Mouse (Mus musculus): ENCODE results near the gene Capza1. TPM values are rescaled to one million over a fixed set of nuclear protein-coding genes. Genes with fewer than 3 reads are reported as not detected.
"Not testable (repeated sequence)": the region's sequence is repeated elsewhere in the genome, so short reads cannot be mapped to it uniquely, and the experiment has no call there.

Capza1 gene
- total RNA-seq (2021), result 101 and 105 TPM in 2 replicates
- long read RNA-seq, experiment 1, transcript Capza1-201 (10 exons, 3,193 nt), result major isoform, 48 of 59 reads
- long read RNA-seq, experiment 1, partial matches to known transcripts, result 2 of 59 reads
- long read RNA-seq, experiment 1, other reads (novel, unspliced or antisense), result 9 of 59 reads
- long read RNA-seq, experiment 2, transcript Capza1-201 (10 exons, 3,193 nt), result major isoform, 26 of 34 reads
- long read RNA-seq, experiment 2, partial matches to known transcripts, result 5 of 34 reads
- long read RNA-seq, experiment 2, other reads (novel, unspliced or antisense), result 3 of 34 reads

DNA sequence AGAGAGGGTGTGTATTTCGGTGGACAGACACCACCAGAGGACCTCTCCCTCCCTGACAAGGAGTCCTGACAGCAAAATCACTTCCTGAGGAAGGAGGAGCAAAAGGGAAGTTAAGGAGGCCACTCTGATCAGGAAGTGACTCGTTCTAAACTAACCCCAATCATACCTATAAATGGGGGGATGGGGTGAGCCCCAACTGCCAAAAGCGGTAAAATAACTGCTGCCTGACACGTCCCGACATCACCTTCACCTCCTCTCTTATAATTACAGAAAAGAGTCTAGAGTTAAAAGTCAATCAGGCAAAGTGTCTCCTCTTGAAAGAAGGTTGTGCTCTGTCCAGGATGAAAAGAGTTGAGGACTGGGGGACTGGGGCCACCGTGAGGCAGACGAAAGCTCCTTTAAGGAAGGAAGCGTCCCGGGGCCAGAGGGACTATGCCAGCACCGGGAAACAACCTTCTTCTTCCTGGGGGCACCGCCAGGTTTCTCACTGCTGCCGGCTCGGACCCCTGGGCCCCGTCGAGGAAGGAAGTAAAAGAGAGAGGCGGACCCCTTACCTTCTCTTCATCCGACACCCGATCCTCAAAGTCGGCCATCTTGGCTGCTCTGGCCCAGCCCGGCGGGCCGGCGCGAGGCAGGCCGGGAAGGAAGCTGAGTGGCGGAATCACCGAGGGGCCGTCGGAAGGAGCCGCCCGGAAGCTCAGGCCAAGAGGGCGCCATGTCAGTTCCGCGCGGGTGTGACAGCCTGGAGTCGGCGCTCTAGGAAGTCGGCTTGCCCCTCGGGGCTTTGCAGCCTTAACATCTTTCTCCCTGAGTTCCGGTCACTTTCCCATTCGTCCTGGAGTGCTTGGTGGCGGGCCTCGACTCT lies at the start of gene Capza1, which contains the start of gene St7l:
Gene Capza1 (minus strand): TSS at position 720 of the 865 bp plus-strand sequence.
Gene St7l (plus strand): TSS at position 220 of the 865 bp plus-strand sequence.
- DNase-seq, result peak; percentile 95

DNA sequence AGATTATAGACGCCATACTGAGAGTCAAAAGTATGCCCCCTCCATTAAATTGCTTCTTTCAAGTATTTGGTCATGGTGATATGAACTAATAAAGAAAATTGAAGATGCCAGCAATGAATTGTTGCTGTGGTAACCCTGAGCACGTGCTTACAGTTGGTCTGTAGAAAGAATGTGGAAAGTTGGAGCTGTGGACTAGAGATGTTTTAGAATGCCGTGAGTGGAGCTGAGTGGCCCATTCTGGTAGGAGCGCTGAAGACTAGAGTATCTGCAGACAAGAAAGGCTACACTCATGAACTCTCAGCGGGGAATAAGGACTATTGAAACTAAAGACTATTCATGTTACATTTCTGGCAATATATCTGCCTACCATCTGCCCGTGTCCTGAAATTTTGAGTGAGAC lies 44.9 kb upstream of the Capza1 start:
- DNase-seq, result no peak

- no peak for DNase-seq
Observed at GRCm38 (mm10) chr3:104906007-104906406, 41.7 kb upstream of the Capza1 start.

- DNase-seq, result no peak
Observed at GRCm38 (mm10) chr3:104905389-104905788, 41.1 kb upstream of the Capza1 start.

DNA sequence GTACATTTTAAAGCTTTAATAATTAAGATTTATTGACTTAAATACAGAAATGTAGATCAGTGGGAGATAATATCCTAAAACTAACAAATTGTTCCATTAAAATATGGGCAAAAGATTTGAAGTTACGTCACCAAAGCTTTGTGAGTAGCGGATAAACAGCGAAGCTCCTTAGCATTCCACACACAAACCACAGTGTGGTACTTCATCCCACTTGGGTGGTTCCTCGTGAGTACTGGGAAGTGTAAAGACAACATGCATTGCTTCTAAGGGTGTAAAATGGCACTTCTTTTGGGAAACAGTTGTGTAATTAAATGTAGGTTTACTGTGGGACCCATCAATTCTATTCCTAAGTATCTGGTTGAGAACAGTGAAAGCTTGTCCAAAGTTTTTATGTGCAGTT lies 36.8 kb upstream of the Capza1 start:
- DNase-seq, result no peak

DNA sequence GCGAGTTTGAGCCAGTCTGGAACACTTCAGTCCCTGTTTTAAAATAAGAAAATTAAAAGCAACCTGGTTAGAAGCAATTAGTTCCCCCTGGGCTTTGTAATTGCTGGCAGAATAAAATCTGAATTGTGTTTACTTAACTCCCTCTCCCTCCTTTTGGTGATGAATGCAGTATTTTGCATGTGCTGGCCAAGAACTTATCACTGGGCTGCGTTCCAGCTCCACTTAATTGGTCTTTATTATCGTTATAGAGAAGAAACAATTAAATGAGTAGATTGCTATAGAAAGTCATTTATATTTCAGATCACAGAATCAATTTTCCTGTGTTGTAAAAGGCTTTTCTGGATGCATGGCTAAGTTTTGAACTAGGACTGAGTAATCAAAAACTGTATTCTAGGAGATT lies 31.8 kb upstream of the Capza1 start:
- no peak for DNase-seq

GRCm38 (mm10) chr3:104888585-104888984 lies 24.3 kb upstream of the Capza1 start:
- DNase-seq, result no peak

GRCm38 (mm10) chr3:104869611-104870010 lies 5.3 kb upstream of the Capza1 start:
- DNase-seq, result no peak

- not testable (repeated sequence) for DNase-seq
Observed at GRCm38 (mm10) chr3:104866674-104867073, 2.4 kb upstream of the Capza1 start.

- DNase-seq, result no peak
Observed at GRCm38 (mm10) chr3:104865341-104865788, 1.1 kb upstream of the Capza1 start.

DNA sequence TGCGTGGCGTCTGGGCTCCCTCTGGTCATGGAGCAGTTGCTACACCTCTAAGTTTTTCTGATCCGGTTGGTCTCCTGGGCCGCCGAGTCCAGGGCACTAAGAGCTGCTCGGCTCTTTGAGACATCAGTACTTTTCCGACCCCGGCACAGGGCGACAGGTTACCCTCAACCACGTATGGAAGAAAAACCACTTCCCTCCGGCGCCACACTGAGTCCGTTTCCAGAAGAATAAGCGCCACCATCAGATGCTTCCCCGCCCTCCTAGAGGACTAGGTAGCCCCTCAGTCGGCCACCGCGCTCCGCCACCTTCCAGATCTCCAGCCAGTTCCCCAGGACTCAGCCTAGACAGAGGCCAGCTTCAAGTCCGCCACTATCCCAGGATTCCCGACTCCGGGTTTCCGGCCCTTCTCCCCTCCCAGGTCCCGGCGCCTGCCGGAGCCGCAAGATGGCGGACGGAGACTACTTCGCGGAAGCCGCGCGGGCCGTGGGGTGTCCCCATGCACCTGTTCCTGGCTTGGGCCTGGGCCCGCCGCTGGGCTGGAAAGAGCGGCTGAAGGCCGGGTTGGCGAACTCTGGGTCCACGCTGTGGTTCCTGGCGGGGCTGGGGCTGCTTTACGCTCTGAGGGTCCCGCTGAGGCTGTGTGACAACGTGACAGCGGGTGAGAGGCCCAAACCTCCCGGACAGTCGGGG lies 491 bp upstream of the Capza1 start:
- peak; percentile 96 for DNase-seq

GRCm38 (mm10) chr3:104858560-104858959 lies 5.7 kb downstream of the Capza1 start:
- DNase-seq, result no peak

- DNase-seq, result no peak
Observed at GRCm38 (mm10) chr3:104856106-104856505, 8.2 kb downstream of the Capza1 start.

- DNase-seq, result no peak
Observed at GRCm38 (mm10) chr3:104854866-104855265, 9.4 kb downstream of the Capza1 start.

DNA sequence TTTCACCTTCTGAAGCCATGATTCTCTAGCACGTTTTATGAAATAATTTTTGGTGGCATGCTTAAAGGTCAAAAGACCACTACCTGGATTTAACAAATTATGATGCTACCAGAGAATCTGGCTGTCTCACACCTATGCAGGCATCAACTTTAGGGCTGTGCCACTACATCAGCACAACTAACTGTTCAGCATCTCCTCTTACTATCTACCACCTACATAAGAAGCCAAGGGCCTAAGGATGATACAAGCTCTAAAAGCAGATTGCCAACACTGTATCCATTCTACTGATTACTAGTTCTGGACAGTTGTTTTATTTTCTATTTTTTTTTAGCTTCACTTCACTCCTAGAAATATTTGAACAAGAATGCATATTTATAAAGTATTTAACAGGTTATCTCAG lies 9.8 kb downstream of the Capza1 start:
- no peak for DNase-seq

- DNase-seq, result no peak
Observed at GRCm38 (mm10) chr3:104846601-104847000, 17.7 kb downstream of the Capza1 start.

DNA sequence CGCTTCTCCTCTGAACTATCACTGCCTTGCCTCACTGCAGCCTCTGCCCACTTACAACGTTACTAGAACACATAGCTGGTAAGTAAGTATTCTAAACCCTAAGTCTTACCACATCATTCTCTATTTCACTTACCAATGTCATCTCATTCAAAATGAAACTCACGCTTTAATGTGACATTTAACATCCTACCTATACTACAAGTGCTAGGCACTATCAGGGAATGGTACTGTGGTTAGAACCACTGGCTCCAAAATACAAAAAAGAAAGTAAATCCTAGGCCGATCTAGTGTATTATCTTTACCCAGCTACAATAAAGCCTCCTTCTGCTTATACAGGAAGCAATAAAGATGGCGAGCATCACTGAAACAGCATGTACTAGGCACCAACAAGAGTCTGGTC lies 23.3 kb downstream of the Capza1 start:
- no peak for DNase-seq

DNA sequence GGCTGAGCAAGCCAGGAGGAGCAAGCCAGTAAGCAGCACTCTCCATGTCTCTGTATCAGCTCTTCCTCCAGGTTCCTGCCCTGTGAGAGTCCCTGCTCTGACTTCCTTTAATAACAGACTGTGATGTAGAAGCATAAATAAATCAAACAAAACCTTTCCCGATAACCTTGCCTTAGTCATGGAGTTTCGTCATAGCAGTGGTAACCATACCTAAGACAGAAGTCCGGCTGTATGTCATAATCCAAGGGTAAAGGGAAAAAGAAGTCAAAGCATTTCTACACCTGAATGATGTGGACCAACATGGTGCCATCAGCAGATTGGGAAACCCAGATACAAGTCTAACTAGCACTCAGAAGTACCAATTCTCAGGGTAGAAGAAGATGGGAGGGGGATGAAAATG lies 28.5 kb downstream of the Capza1 start:
- no peak for DNase-seq

- DNase-seq, result no peak
Observed at GRCm38 (mm10) chr3:104822413-104822812, 41.9 kb downstream of the Capza1 start.

DNA sequence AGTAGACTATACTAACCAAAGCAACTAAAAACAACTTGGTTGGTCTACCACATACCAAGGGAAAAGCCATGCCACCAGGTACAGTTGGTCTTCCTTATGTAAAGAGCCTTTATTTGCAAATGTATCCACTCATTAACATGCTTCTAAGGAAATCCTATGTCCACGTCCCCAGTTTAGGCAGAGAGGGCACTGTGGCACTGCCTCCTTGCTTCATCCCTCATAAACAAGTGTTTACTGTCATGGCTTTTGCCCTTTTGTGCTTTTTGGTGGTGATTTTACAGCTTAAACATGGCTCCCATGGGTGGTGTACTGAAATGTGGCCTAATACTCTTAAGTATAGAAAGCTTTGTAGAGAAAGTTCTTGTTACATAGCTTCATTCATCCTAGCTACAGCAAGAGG lies 43.9 kb downstream of the Capza1 start:
- no peak for DNase-seq

- DNase-seq, result no peak
Observed at GRCm38 (mm10) chr3:104818749-104819134, 45.6 kb downstream of the Capza1 start.

GRCm38 (mm10) chr3:104817991-104818748 lies 46.1 kb downstream of the Capza1 start, which contains the start of gene Mov10:
TSS of gene Mov10 (minus strand) at chr3:104818563.
- peak; percentile 87 for DNase-seq
